Mouse (Mus musculus) liver, embryonic 15.5 days (tissue): Measurements from ENCODE around the gene Elf5. TPM values are rescaled to one million over a fixed set of nuclear protein-coding genes. Genes with fewer than 3 reads are reported as not detected.
A peak's percentile ranks its signal among the peaks of the same experiment; 100 is the strongest.

Experiments used
- ATAC-seq: fragments of 200-750 bp; cut with Nextera tagmentation; 2 replicates; pipeline ENCODE4 v1.8.0; 2017; ENCODE audit warnings: moderate number of reproducible peaks, mild to moderate bottlenecking, moderate library complexity; ENCODE audit not compliant: insufficient read depth
- H3K27ac ChIP-seq: fragments of 300-500 bp; sonication (generic); replicated peaks from 2 replicates; pipeline ENCODE4 v1.5.1; 2015; ENCODE audit warnings: mild to moderate bottlenecking, inconsistent platforms
- H3K27me3 ChIP-seq: fragments of 300-500 bp; sonication (generic); 2 replicates; pipeline ENCODE4 v1.6.1; 2015; ENCODE audit warnings: mild to moderate bottlenecking, inconsistent platforms
- H3K36me3 ChIP-seq: fragments of 300-500 bp; sonication (generic); replicated peaks from 2 replicates; pipeline ENCODE4 v1.6.1; 2015; ENCODE audit warnings: moderate library complexity, mild to moderate bottlenecking, inconsistent platforms
- H3K4me1 ChIP-seq: fragments of 300-500 bp; sonication (generic); replicated peaks from 2 replicates; pipeline ENCODE4 v1.6.1; 2015; ENCODE audit warnings: inconsistent platforms
- H3K4me2 ChIP-seq: fragments of 300-500 bp; sonication (generic); 2 replicates; pipeline ENCODE4 v1.6.1; 2015; ENCODE audit warnings: moderate library complexity, mild to moderate bottlenecking, inconsistent platforms
- H3K4me3 ChIP-seq: fragments of 300-500 bp; sonication (generic); replicated peaks from 2 replicates; pipeline ENCODE4 v1.5.1; 2015; ENCODE audit warnings: mild to moderate bottlenecking, inconsistent platforms
- H3K9ac ChIP-seq: fragments of 300-500 bp; sonication (generic); 2 replicates; pipeline ENCODE4 v1.6.1; 2015; ENCODE audit warnings: moderate library complexity, mild to moderate bottlenecking, inconsistent platforms
- H3K9me3 ChIP-seq: fragments of 300-500 bp; sonication (generic); replicated peaks from 2 replicates; pipeline ENCODE4 v1.6.1; 2016; ENCODE audit warnings: inconsistent platforms
- WGBS: fragments of 180-500 bp; shearing (Covaris S2); methylation state at CpG from one replicate; pipeline ENCODE4 v1.1.7; 2015; ENCODE audit warnings: mixed read lengths; ENCODE audit not compliant: insufficient replicate concordance; 5-methylcytosine and 5-hydroxymethylcytosine counted together
- polyA plus RNA-seq: library from polyadenylated mRNA; unstranded; fragments of >200 nt; fragmentation: Nextera tagmentation; extraction: Ambion mirVana; gene quantifications from 2 replicates; pipeline ENCODE4 v1.2.1, GENCODE M21; 2015

The Elf5 gene
- polyA plus RNA-seq, 1 experiment from 2014 or later: 0.10 TPM

GRCm38 (mm10) chr2:103436534-103436933 is 25.0 kb downstream of the Elf5 start:
- H3K27me3 ChIP-seq: 0 out of 2 replicates have a peak, but pooled peaks cover 6% of the 10 kb centered on the region
- H3K27ac ChIP-seq: no peak overlapping the region
- H3K9ac ChIP-seq: no peak overlapping the region
- ATAC-seq: no peak
- no peaks in the 10 kb centered on the region for H3K9me3 ChIP-seq
- no peaks in the 10 kb centered on the region for H3K36me3 ChIP-seq
- 50% methylated on average over 5 of the region's 5 CpGs for whole genome bisulfite sequencing
- no peaks in the 10 kb centered on the region for H3K4me1 ChIP-seq
- H3K4me3 ChIP-seq: no peak overlapping the region
- no peak overlapping the region for H3K4me2 ChIP-seq

- ATAC-seq: no peak
- 70% methylated on average over 11 of the region's 11 CpGs for WGBS
- no peak overlapping the region for H3K4me2 ChIP-seq
- H3K36me3 ChIP-seq: no peaks in the 10 kb centered on the region
- H3K27ac ChIP-seq: no peak overlapping the region
- no peak overlapping the region for H3K4me3 ChIP-seq
- no peaks in the 10 kb centered on the region for H3K4me1 ChIP-seq
- H3K27me3 ChIP-seq: 0 out of 2 replicates have a peak, but pooled peaks cover 9% of the 10 kb centered on the region
- H3K9ac ChIP-seq: no peak overlapping the region
- H3K9me3 ChIP-seq: no peaks in the 10 kb centered on the region
Measured at GRCm38 (mm10) chr2:103439071-103439622, 27.7 kb downstream of the Elf5 start.

- Histone ChIP-seq H3K9ac (no peak overlapping the region), H3K27ac (no peak overlapping the region), H3K27me3 (0 out of 2 replicates have a peak, but pooled peaks cover 9% of the 10 kb centered on the region), H3K4me1 (no peaks in the 10 kb centered on the region), H3K36me3 (no peaks in the 10 kb centered on the region), H3K4me2 (peak overlapping the region; percentile 25; the same call in 1 of the 2 replicates), H3K9me3 (no peaks in the 10 kb centered on the region), H3K4me3 (no peak overlapping the region)
- ATAC-seq: no peak
- WGBS: 2% methylated on average over 12 of the region's 12 CpGs
Measured at GRCm38 (mm10) chr2:103439710-103440109, 28.2 kb downstream of the Elf5 start.

DNA sequence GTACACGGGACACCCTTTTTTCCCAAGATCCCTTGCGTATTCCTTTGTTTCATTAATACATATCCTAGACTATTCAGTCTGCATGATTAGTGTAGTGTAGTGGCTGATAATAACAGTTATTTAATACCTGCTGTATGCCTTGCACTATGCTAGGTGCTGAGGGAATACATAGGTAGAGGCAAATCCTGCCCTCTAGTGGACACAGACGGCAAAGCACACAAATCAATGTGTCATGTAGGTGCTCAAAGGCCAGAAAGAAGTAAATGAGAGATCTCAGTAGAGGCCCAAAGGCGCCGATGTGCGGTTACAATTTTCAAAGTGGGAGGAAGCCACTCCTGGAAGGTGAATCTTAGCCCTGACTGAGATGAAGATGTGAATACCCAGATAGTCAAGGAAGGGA is 34.3 kb downstream of the Elf5 start:
- Histone ChIP-seq H3K4me1 (no peaks in the 10 kb centered on the region), H3K9ac (no peak overlapping the region), H3K27ac (no peak overlapping the region), H3K9me3 (no peaks in the 10 kb centered on the region), H3K27me3 (peaks cover 19% of the 10 kb centered on the region; the same call in 1 of the 2 replicates), H3K4me2 (no peak overlapping the region), H3K36me3 (no peaks in the 10 kb centered on the region), H3K4me3 (no peak overlapping the region)
- ATAC-seq: no peak
- WGBS: 42% methylated on average over 6 of the region's 6 CpGs

- no peaks in the 10 kb centered on the region for H3K9me3 ChIP-seq
- H3K4me2 ChIP-seq: no peak overlapping the region
- no peak overlapping the region for H3K9ac ChIP-seq
- H3K4me3 ChIP-seq: no peak overlapping the region
- H3K4me1 ChIP-seq: no peaks in the 10 kb centered on the region
- ATAC-seq: no peak
- H3K36me3 ChIP-seq: no peaks in the 10 kb centered on the region
- 55% methylated on average over 6 of the region's 6 CpGs for WGBS
- H3K27me3 ChIP-seq: peaks cover 19% of the 10 kb centered on the region; the same call in 1 of the 2 replicates
- no peak overlapping the region for H3K27ac ChIP-seq
Measured at GRCm38 (mm10) chr2:103446326-103446725, 34.8 kb downstream of the Elf5 start.

GRCm38 (mm10) chr2:103448947-103449560 is 37.6 kb downstream of the Elf5 start:
- no peak overlapping the region for H3K9ac ChIP-seq
- no peak overlapping the region for H3K27ac ChIP-seq
- whole genome bisulfite sequencing: 44% methylated on average over 14 of the region's 14 CpGs
- no peak overlapping the region for H3K4me2 ChIP-seq
- H3K36me3 ChIP-seq: peaks cover 27% of the 10 kb centered on the region
- no peaks in the 10 kb centered on the region for H3K4me1 ChIP-seq
- H3K27me3 ChIP-seq: peaks cover 15% of the 10 kb centered on the region; the same call in 1 of the 2 replicates
- H3K4me3 ChIP-seq: no peak overlapping the region
- H3K9me3 ChIP-seq: no peaks in the 10 kb centered on the region
- ATAC-seq: no peak

DNA sequence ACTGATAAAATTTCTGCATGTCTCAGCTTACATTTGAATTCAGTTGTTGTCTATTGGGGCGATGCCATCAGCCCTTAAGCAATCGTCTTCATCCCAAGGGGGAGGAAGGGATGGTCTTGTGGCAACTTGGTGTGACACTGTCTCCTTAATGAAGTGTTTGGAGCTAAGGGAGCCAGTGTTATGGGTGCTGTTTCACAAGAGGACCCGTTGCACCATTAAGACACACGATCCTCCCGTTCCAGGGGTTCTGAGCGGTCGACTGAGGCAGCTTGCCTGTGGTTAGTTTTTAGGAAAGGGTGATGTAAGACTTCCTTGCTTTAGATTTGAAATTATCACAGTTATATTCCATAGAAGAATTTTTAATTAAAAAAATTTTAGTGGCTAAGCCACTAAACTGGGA is 38.3 kb downstream of the Elf5 start:
- Histone ChIP-seq H3K4me1 (no peaks in the 10 kb centered on the region), H3K27me3 (peaks cover 15% of the 10 kb centered on the region; the same call in 1 of the 2 replicates), H3K9me3 (no peaks in the 10 kb centered on the region), H3K27ac (no peak overlapping the region), H3K4me2 (no peak overlapping the region), H3K9ac (no peak overlapping the region), H3K36me3 (peaks cover 34% of the 10 kb centered on the region), H3K4me3 (no peak overlapping the region)
- no peak for ATAC-seq
- 70% methylated on average over 7 of the region's 7 CpGs for WGBS

- ATAC-seq: no peak
- peaks cover 15% of the 10 kb centered on the region; the same call in 1 of the 2 replicates for H3K27me3 ChIP-seq
- no peaks in the 10 kb centered on the region for H3K4me1 ChIP-seq
- H3K4me3 ChIP-seq: no peak overlapping the region
- WGBS: 74% methylated on average over 8 of the region's 8 CpGs
- no peak overlapping the region for H3K4me2 ChIP-seq
- peaks cover 39% of the 10 kb centered on the region for H3K36me3 ChIP-seq
- no peak overlapping the region for H3K9ac ChIP-seq
- H3K9me3 ChIP-seq: no peaks in the 10 kb centered on the region
- H3K27ac ChIP-seq: no peak overlapping the region
Measured at GRCm38 (mm10) chr2:103450267-103450666, 38.8 kb downstream of the Elf5 start.

- peaks cover 62% of the 10 kb centered on the region for H3K36me3 ChIP-seq
- no peak for ATAC-seq
- 79% methylated on average over 5 of the region's 5 CpGs for WGBS
Measured at GRCm38 (mm10) chr2:103452550-103452949, 41.1 kb downstream of the Elf5 start.

DNA sequence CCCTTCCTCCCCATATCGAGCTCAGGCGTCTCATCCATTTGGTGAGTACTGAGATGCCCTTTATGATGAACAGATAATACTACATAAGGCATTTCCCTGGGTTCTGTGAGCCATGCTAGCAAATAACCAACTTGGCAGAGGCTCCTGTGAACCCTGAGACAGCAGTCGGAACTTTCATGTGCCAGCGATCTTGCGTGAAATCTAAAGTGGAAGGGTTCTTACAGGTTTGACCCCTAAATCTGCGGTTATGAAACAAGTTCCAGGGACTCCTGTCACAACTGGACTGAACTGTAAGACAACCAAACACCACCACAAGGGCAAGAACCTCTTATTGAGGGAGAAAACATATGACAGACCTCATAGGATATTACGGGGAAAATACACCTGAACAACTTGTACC is 44.3 kb downstream of the Elf5 start:
- Histone ChIP-seq H3K4me2 (no peak overlapping the region), H3K36me3 (peaks cover 94% of the 10 kb centered on the region), H3K27me3 (no peaks in the 10 kb centered on the region), H3K27ac (no peak overlapping the region), H3K9me3 (no peaks in the 10 kb centered on the region), H3K4me3 (no peak overlapping the region), H3K9ac (no peak overlapping the region), H3K4me1 (peaks cover 20% of the 10 kb centered on the region)
- 92% methylated on average over 7 of the region's 7 CpGs for WGBS
- ATAC-seq: no peak

More at GRCm38 (mm10) chr2:103452550-103452949, 41.1 kb downstream of the Elf5 start:
- Histone ChIP-seq H3K4me3 (no peak overlapping the region), H3K4me1 (no peaks in the 10 kb centered on the region), H3K9ac (no peak overlapping the region), H3K27me3 (peaks cover 10% of the 10 kb centered on the region; the same call in 1 of the 2 replicates), H3K27ac (no peak overlapping the region), H3K9me3 (no peaks in the 10 kb centered on the region), H3K4me2 (no peak overlapping the region)

GRCm38 (mm10) chr2:103456646-103457045 is 45.2 kb downstream of the Elf5 start:
- Histone ChIP-seq H3K9ac (no peak overlapping the region), H3K27ac (no peak overlapping the region), H3K36me3 (peaks cover 99% of the 10 kb centered on the region), H3K9me3 (no peaks in the 10 kb centered on the region), H3K4me1 (peaks cover 20% of the 10 kb centered on the region), H3K27me3 (no peaks in the 10 kb centered on the region), H3K4me2 (no peak overlapping the region), H3K4me3 (no peak overlapping the region)
- ATAC-seq: no peak
- WGBS: 22% methylated on average over 10 of the region's 10 CpGs
